Mouse (Mus musculus): Measurements from ENCODE around the gene Rbms3. TPM values are rescaled to one million over a fixed set of nuclear protein-coding genes. Genes with fewer than 3 reads are reported as not detected.

The Rbms3 gene
- polyA plus RNA-seq, 1 experiment: not detected

GRCm38 (mm10) chr9:117205395-117205794, 424.3 kb downstream of the Rbms3 start:
- 88% methylated on average over 6 of the region's 6 CpGs for WGBS
- TF ChIP-seq POLR2A (IDR thresholded peaks at IDR 0.05; ENCODE audit: insufficient read depth, low read depth, low read length): no peak
- no peak overlapping the region for H3K4me3 ChIP-seq (ENCODE audit: insufficient read depth, low read depth, low read length)
- H3K4me1 ChIP-seq (ENCODE audit: control insufficient read depth, insufficient read depth, low read length): no peaks in the 10 kb centered on the region
- no peak overlapping the region for H3K27ac ChIP-seq (ENCODE audit: insufficient read depth, low read depth, low read length)

DNA sequence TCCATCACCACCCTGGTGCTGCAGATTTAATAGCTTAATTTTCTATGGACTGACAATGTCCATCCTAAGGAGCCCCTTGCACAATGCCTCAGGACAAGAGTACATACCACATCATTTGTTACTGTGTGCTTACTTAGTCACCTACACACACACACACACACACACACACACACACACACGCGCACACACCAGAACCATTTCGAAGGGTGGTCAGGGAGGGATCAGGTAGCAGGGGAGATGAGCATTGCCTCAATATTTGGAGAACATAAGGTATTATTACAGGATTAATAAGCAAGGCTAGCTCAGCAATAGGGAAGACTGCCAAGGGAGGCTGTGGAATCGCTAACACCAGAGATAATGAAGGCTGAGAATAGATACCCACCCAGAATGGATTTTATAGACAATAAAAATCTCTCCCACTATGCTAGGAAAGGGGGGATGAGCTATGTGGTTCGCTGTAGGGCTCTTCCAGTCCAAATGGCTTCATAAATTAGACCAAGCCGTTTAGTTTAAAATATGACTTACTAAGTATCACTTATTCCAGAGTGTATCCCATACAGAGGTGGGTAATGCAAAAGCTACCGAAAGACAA, 429.6 kb downstream of the Rbms3 start:
- TF ChIP-seq CTCF (IDR thresholded peaks at IDR 0.05; ENCODE audit: insufficient read depth, low read depth, low read length): no peak
- TF ChIP-seq POLR2A (IDR thresholded peaks at IDR 0.05; ENCODE audit: insufficient read depth, low read depth, low read length): no peak
- 54% methylated on average over 7 of the region's 7 CpGs for WGBS
- no peaks in the 10 kb centered on the region for H3K4me1 ChIP-seq (ENCODE audit: control insufficient read depth, insufficient read depth, low read length)
- H3K27ac ChIP-seq (ENCODE audit: insufficient read depth, low read depth, low read length): no peak overlapping the region
- no peak overlapping the region for H3K4me3 ChIP-seq (ENCODE audit: insufficient read depth, low read depth, low read length)

GRCm38 (mm10) chr9:117197531-117197930, 432.2 kb downstream of the Rbms3 start:
- no peak for TF ChIP-seq CTCF (IDR thresholded peaks at IDR 0.05; ENCODE audit: insufficient read depth, low read depth, low read length)
- no peak for TF ChIP-seq POLR2A (IDR thresholded peaks at IDR 0.05; ENCODE audit: insufficient read depth, low read depth, low read length)
- Histone ChIP-seq H3K27ac (ENCODE audit: insufficient read depth, low read depth, low read length) (no peak overlapping the region), H3K4me1 (ENCODE audit: control insufficient read depth, insufficient read depth, low read length) (peaks cover 2% of the 10 kb centered on the region), H3K4me3 (ENCODE audit: insufficient read depth, low read depth, low read length) (no peak overlapping the region)
- 85% methylated on average over 3 of the region's 3 CpGs for WGBS

DNA sequence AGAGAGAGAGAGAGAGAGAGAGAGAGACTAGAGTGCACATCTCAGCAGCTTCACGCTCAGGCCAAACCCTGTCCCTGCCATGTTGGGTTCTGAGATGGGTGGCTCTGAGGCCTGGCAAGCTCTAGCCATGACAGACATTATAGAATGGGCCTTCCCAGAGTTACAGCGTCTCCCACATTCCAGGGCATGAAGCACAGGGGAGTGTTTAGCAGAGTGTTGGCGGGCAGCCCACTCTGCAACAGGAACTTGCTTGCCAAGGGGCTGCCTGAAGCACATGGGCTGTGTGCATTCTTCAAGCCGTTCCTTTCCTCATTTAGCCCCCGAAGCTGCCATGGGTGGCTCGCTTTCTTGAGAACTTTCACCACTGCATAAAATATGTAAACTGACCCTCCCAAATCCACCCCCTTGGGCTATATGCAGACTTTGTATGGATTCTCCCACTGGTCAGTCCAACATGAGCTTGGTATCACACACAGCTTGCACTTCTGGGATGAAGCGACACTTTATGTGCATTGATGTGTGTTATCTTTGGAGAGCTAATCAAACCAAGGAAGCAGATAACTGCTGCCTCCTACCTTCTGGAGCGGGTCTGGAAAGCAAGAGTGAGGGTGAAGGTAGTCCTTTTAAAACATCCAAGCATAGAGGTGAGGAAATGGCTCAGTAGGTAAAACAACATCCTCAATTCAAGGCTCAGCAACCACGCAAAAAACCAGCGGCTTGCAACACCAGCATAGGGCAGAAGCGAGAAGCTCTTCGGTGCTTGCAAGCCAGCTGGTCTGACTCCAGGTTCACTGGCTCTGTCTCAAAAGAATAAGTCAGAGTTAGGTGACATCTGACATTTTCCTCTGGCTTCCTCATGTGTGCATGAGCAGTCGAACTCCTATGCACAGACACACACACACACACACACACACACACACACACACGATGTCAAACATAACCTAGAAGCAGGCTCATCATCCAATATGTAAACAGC, 436.9 kb downstream of the Rbms3 start:
- H3K27ac ChIP-seq (ENCODE audit: insufficient read depth, low read depth, low read length): no peak overlapping the region
- WGBS: 56% methylated on average over 14 of the region's 14 CpGs
- no peak overlapping the region for H3K4me3 ChIP-seq (ENCODE audit: insufficient read depth, low read depth, low read length)
- no peak for TF ChIP-seq POLR2A (IDR thresholded peaks at IDR 0.05; ENCODE audit: insufficient read depth, low read depth, low read length)
- no peak for TF ChIP-seq CTCF (IDR thresholded peaks at IDR 0.05; ENCODE audit: insufficient read depth, low read depth, low read length)
- peaks cover 8% of the 10 kb centered on the region for H3K4me1 ChIP-seq (ENCODE audit: control insufficient read depth, insufficient read depth, low read length)

- 21% methylated on average over 15 of the region's 15 CpGs for WGBS
- Histone ChIP-seq H3K4me3 (ENCODE audit: insufficient read depth, low read depth, low read length) (no peak overlapping the region), H3K4me1 (ENCODE audit: control insufficient read depth, insufficient read depth, low read length) (peaks cover 8% of the 10 kb centered on the region), H3K27ac (ENCODE audit: insufficient read depth, low read depth, low read length) (no peak overlapping the region)
- TF ChIP-seq CTCF (IDR thresholded peaks at IDR 0.05; ENCODE audit: insufficient read depth, low read depth, low read length) (no peak), POLR2A (IDR thresholded peaks at IDR 0.05; ENCODE audit: insufficient read depth, low read depth, low read length) (no peak)
Measured at GRCm38 (mm10) chr9:117192093-117192492, 437.6 kb downstream of the Rbms3 start.

DNA sequence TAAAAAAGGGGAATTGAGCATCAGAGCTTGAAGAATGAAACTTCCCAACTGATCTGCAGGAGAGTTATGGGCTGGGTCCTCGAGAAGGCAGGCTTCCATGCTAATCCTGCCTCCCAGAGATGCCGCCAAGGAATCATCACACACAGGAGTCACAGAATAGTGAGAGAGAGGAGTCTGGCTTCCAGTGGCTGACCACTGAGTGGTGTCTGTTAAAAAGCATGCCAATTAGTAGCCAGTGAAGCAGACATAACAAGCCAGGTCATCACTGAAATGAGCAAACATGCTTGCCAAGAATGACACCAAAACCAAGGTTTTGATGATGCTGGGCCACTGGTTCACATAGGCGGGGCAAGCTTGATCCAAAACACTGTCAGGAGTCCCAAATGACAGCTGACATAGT, 441.3 kb downstream of the Rbms3 start:
- TF ChIP-seq CTCF (IDR thresholded peaks at IDR 0.05; ENCODE audit: insufficient read depth, low read depth, low read length) (no peak), POLR2A (IDR thresholded peaks at IDR 0.05; ENCODE audit: insufficient read depth, low read depth, low read length) (no peak)
- Histone ChIP-seq H3K4me1 (ENCODE audit: control insufficient read depth, insufficient read depth, low read length) (peaks cover 8% of the 10 kb centered on the region), H3K27ac (ENCODE audit: insufficient read depth, low read depth, low read length) (no peak overlapping the region), H3K4me3 (ENCODE audit: insufficient read depth, low read depth, low read length) (no peak overlapping the region)
- 79% methylated on average over 3 of the region's 3 CpGs for WGBS

DNA sequence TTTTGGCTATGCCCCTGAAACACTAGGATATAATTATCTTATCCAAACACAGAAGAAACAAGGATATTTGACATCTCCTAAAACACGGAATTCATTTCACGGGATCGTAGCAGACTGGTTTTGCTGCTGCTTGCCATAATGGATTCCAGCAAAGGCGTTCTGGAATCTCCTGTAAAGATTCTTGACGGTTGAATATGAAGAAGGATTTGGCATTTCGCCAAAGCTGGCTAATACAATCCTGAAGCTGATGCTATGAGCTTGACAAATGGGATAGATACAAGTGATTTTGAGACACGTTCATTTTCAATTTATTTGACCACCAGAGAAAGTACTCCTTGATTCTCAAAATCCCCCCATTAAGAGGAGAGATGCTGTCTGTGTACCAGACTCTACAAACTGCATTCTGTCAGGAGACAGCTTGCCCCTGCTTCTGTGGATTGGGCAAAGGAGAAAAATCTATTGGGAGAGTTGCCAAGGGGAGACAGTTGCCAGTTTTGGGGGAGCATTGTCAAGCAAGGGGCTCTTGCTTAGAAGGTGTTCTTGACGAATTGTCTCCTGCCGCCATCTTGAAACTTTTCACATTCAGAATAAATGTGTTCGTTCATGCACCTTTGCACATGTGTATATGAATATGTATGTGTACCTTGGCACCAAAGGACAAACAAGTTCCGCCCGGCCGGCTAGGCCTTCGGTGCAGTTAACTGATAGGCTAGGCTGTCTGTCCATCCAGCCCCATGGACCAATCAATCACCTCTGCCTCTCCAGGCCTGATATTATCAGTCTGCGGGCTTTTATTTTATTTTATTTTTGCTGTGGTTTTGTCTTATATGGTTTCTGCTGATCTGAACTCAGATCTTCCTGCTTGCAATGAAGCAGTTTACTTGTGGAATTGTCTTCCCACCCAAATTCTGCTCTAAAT, 442.3 kb downstream of the Rbms3 start:
- WGBS: 90% methylated on average over 15 of the region's 15 CpGs
- no peak for TF ChIP-seq POLR2A (IDR thresholded peaks at IDR 0.05; ENCODE audit: insufficient read depth, low read depth, low read length)
- TF ChIP-seq CTCF (IDR thresholded peaks at IDR 0.05; ENCODE audit: insufficient read depth, low read depth, low read length): no peak
- Histone ChIP-seq H3K4me1 (ENCODE audit: control insufficient read depth, insufficient read depth, low read length) (peaks cover 4% of the 10 kb centered on the region; the same call in 1 of the 2 replicates), H3K27ac (ENCODE audit: insufficient read depth, low read depth, low read length) (no peak overlapping the region), H3K4me3 (ENCODE audit: insufficient read depth, low read depth, low read length) (no peak overlapping the region)

GRCm38 (mm10) chr9:117180658-117181057, 449.1 kb downstream of the Rbms3 start:
- TF ChIP-seq POLR2A (IDR thresholded peaks at IDR 0.05; ENCODE audit: insufficient read depth, low read depth, low read length) (no peak), CTCF (IDR thresholded peaks at IDR 0.05; ENCODE audit: insufficient read depth, low read depth, low read length) (no peak)
- no peak overlapping the region for H3K4me3 ChIP-seq (ENCODE audit: insufficient read depth, low read depth, low read length)
- H3K27ac ChIP-seq (ENCODE audit: insufficient read depth, low read depth, low read length): no peak overlapping the region
- 96% methylated on average over 7 of the region's 7 CpGs for WGBS
- no peaks in the 10 kb centered on the region for H3K4me1 ChIP-seq (ENCODE audit: control insufficient read depth, insufficient read depth, low read length)
